8 mouse cellular contexts compared by ENCODE assay signal in genomic region chr14:79481339-79482151, GRCm38 (mm10). TPM values are rescaled to one million over a fixed set of nuclear protein-coding genes. Genes with fewer than 3 reads are reported as not detected.
A peak's percentile ranks its signal among the peaks of the same experiment; 100 is the strongest.
DNase-seq lines count a peak whose midpoint lies in the region; ATAC-seq and TF ChIP-seq lines count a peak whose summit lies in the region.

Wbp4 (minus strand) TSS chr14:79481520.

- H3K4me2 ChIP-seq in lung, embryonic 15.5 days = peak within 1 kb of the TSS; percentile 75

- H3K9ac ChIP-seq in lung, embryonic 15.5 days = peak within 1 kb of the TSS; percentile 96

- ATAC-seq in hematopoietic stem cell, adult 5-6 weeks (replicated peaks in 1 of 2; ENCODE audit: insufficient read depth in 1 of 2, low FRiP score in 2 of 2, low TSS enrichment in 1 of 2, low read depth in 1 of 2, poor library complexity in 2 of 2, severe bottlenecking in 2 of 2) = peak; percentile 74 to 75
- peak; percentile 87 for ATAC-seq in lung, embryonic 15.5 days (ENCODE audit: borderline replicate concordance, extremely low read depth, low FRiP score, low TSS enrichment)

- WGBS in lung, embryonic 15.5 days = under 1% methylated on average over 82 of the region's 86 CpGs
- WGBS in olfactory bulb, adult 2 months = under 1% methylated on average over 86 of the region's 86 CpGs

- no peaks in the 10 kb centered on the region for H3K9me3 ChIP-seq in lung, embryonic 15.5 days

- H3K4me1 ChIP-seq in lung, embryonic 15.5 days = peaks cover 47% of the 10 kb centered on the region
- H3K4me1 ChIP-seq in olfactory bulb, adult 2 months (ENCODE audit: control insufficient read depth, insufficient read depth, low read length) = peaks cover 13% of the 10 kb centered on the region

- H3K27ac ChIP-seq in lung, embryonic 15.5 days = peak within 1 kb of the TSS; percentile 99
- peak within 1 kb of the TSS; percentile 96 for H3K27ac ChIP-seq in olfactory bulb, adult 2 months (ENCODE audit: insufficient read depth, low read depth, low read length)

- H3K36me3 ChIP-seq in lung, embryonic 15.5 days = peaks cover 13% of the 10 kb centered on the region

- H3K27me3 ChIP-seq in lung, embryonic 15.5 days = no peaks in the 10 kb centered on the region

- peak within 1 kb of the TSS; percentile 75 for H3K4me3 ChIP-seq in lung, embryonic 15.5 days
- H3K4me3 ChIP-seq in olfactory bulb, adult 2 months (ENCODE audit: insufficient read depth, low read depth, low read length) = peak within 1 kb of the TSS; percentile 85

- TF ChIP-seq POLR2A in olfactory bulb, adult 2 months (IDR thresholded peaks at IDR 0.05; ENCODE audit: insufficient read depth, low read depth, low read length) = peak; percentile 13

- TF ChIP-seq CTCF in olfactory bulb, adult 2 months (IDR thresholded peaks at IDR 0.05; ENCODE audit: insufficient read depth, low read depth, low read length) = no peak

- DNase-seq in MN1 (ENCODE audit: low spot score) = peak; percentile 91
- DNase-seq in cerebellum, adult 8-10 months = peak; percentile 98
- DNase-seq in forelimb bud, embryonic 11.5 days (ENCODE audit: low read depth, low spot score) = peak; percentile 94
- peak; percentile 92 for DNase-seq in layer of hippocampus, adult 9-10 months (ENCODE audit: low spot score)
- peak; percentile 83 to 89 for DNase-seq in thymus, adult 18-20 months

RNA-seq across cellular contexts. Expression of gene Wbp4, which starts in this region (rescaled TPM):
- 67.9 and 89.1 TPM in 2 replicates for total RNA-seq in hematopoietic stem cell, adult 5-6 weeks (2017)
- polyA plus RNA-seq in lung, embryonic 15.5 days (2015; fragmentation: Nextera tagmentation; extraction: Ambion mirVana) = 38.0 and 40.0 TPM in 2 replicates
- not detected in 2 replicates for polyA plus RNA-seq in olfactory bulb, adult 2 months (2012; ENCODE audit: insufficient read depth, insufficient read length, low replicate concordance, missing spikeins)

Comparison
In these comparisons a context has a peak if more than half of its experiments do, and no peak if none do; other contexts are left out.
1. Peak in every context shown above with its lines: DNase-seq, ATAC-seq, H3K4me3 ChIP-seq and H3K27ac ChIP-seq.